Mouse (Mus musculus) liver, embryonic 12.5 days (tissue): ENCODE measurements around the gene Flot1. TPM values are rescaled to one million over a fixed set of nuclear protein-coding genes. Genes with fewer than 3 reads are reported as not detected.

Experiments used
- ATAC-seq: fragments of 200-750 bp; cut with Nextera tagmentation; 2 replicates; pipeline ENCODE4 v1.8.0; 2017; ENCODE audit warnings: moderate number of reproducible peaks, mild to moderate bottlenecking, moderate library complexity
- H3K27ac ChIP-seq: fragments of 300-500 bp; sonication (generic); 2 replicates; pipeline ENCODE4 v1.5.1; 2016; ENCODE audit warnings: mild to moderate bottlenecking
- H3K27me3 ChIP-seq: fragments of 300-500 bp; sonication (generic); replicated peaks from 2 replicates; pipeline ENCODE4 v1.6.1; 2016; ENCODE audit warnings: mild to moderate bottlenecking, moderate library complexity
- H3K36me3 ChIP-seq: fragments of 300-500 bp; sonication (generic); 2 replicates; pipeline ENCODE4 v1.6.1; 2016; ENCODE audit warnings: mild to moderate bottlenecking, moderate library complexity
- H3K4me1 ChIP-seq: fragments of 300-500 bp; sonication (generic); 2 replicates; pipeline ENCODE4 v1.6.1; 2016
- H3K4me2 ChIP-seq: fragments of 300-500 bp; sonication (generic); 2 replicates; pipeline ENCODE4 v1.6.1; 2016; ENCODE audit warnings: mild to moderate bottlenecking, moderate library complexity
- H3K4me3 ChIP-seq: fragments of 300-500 bp; sonication (generic); 2 replicates; pipeline ENCODE4 v1.5.1; 2016; ENCODE audit warnings: mild to moderate bottlenecking, moderate library complexity
- H3K9ac ChIP-seq: fragments of 300-500 bp; sonication (generic); 2 replicates; pipeline ENCODE4 v1.6.1; 2016; ENCODE audit warnings: mild to moderate bottlenecking, moderate library complexity
- H3K9me3 ChIP-seq: fragments of 300-500 bp; sonication (generic); replicated peaks from 2 replicates; pipeline ENCODE4 v1.6.1; 2016; ENCODE audit warnings: mild to moderate bottlenecking, moderate library complexity
- WGBS: fragments of 180-500 bp; shearing (Covaris S2); methylation state at CpG from one replicate; pipeline ENCODE4 v1.1.7; 2016; ENCODE audit not compliant: insufficient replicate concordance; 5-methylcytosine and 5-hydroxymethylcytosine counted together
- polyA plus RNA-seq: library from polyadenylated mRNA; unstranded; fragments of >200 nt; fragmentation: Nextera tagmentation; extraction: Ambion mirVana; gene quantifications from 2 replicates; pipeline ENCODE4 v1.2.1, GENCODE M21; 2016

Gene Flot1
- polyA plus RNA-seq: 38.0 and 43.1 TPM in 2 replicates

DNA sequence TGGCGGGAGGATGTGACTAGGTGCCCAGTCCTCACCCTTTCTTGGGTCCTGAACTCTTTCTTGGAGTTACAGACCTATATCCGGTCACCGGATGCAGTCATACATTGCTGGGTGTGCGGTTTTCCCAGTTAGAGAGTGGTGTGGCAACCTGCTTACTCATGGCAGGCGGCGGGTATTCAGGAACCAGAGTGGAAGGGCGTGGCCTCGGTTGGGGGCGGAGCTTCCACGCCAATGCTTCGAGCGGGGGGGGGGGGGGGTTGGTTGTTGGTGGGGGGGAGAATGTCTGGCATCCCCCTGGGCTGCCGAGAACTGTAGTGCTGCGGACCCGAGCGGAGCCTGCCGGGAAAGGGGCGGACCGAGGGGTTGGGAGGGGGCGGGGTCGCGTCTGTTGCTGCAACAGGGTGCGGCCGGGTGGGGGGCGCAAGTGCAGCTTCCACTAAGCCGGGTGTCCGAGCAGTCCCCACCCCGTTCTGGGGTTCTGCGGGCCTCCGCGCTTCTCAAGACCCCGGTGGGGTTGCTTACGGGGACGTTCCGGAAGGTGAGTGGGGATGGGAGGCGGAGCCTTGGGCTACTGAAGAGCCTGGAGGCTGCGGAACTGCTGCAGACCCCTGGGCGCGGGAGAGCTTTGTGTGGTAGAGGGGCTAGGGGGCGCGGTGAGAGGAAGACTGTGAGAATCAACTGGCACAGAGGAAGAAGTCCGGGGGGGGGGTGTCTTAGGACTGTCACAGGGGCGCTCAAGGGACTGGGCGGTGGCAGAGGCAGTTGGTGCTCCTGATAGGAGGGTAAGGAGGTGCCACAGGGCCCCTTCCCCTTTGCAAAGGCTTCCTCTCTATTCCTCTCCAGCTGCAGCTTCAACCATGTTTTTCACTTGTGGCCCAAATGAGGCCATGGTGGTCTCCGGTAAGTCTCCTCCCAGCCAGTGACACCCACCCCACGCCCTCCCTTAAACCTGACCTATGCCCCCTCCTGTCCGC is at the start of gene Flot1:
TSS of gene Flot1 (plus strand) at position 267 of the 974 bp plus-strand sequence.
- Histone ChIP-seq H3K36me3 (peaks cover 36% of the 10 kb centered on the region), H3K27ac (peak within 1 kb of the TSS; percentile 97), H3K9ac (peak within 1 kb of the TSS; percentile 85), H3K9me3 (no peaks in the 10 kb centered on the region), H3K4me3 (peak within 1 kb of the TSS; percentile 81), H3K4me1 (peaks cover 70% of the 10 kb centered on the region), H3K27me3 (no peaks in the 10 kb centered on the region), H3K4me2 (peak within 1 kb of the TSS; percentile 95)
- peak; percentile 79 for ATAC-seq
- WGBS: under 1% methylated on average over 40 of the region's 47 CpGs

DNA sequence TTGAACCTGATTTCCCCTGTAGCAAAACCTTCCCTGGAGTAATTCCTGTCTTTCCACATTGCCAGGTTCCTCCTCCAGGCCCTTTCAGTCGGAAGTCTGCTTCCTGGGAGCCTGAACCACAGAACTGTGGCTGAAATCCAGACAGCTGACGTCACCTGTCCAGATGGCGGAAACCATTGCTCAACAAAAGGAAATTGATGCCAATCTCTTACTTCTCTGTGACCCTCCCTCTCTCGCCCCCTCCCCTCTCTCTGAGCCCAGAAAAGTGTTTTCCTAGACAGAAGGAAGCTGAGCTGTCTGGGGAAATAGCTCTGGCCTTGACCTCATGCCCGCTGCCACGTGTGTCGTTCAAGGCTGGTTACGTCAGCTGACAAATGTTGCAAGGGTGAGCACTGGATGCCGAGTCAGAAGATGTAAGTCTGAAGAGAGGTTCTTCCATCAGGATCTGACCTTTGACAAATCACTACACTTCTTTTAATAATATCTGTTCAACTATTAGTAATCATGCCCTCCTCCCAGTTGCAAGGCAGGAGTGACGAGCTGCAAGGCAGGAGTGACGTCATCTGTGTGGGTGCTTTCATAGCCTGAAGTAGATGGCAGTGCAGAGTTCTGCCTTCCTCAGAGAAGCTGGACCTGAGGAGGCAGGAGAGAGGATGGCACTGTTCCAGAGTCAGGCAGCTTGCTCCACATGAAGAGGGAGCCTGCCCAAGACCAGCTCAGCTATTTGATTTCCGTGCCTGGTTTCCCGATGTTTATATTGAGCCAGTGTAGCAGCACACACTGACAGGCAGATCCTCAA is 46.0 kb upstream of the Flot1 start:
- no peak overlapping the region for H3K4me3 ChIP-seq
- peaks cover 32% of the 10 kb centered on the region for H3K4me1 ChIP-seq
- H3K27me3 ChIP-seq: no peaks in the 10 kb centered on the region; the same call in 1 of the 2 replicates
- 30% methylated on average over 13 of the region's 13 CpGs for WGBS
- no peaks in the 10 kb centered on the region for H3K36me3 ChIP-seq
- ATAC-seq: no peak
- H3K4me2 ChIP-seq: no peak overlapping the region
- H3K9ac ChIP-seq: no peak overlapping the region
- H3K27ac ChIP-seq: no peak overlapping the region
- no peaks in the 10 kb centered on the region for H3K9me3 ChIP-seq

- Histone ChIP-seq H3K4me3 (no peak overlapping the region), H3K9me3 (no peaks in the 10 kb centered on the region), H3K27me3 (no peaks in the 10 kb centered on the region), H3K9ac (no peak overlapping the region), H3K27ac (no peak overlapping the region), H3K4me1 (peaks cover 40% of the 10 kb centered on the region), H3K36me3 (no peaks in the 10 kb centered on the region), H3K4me2 (no peak overlapping the region)
- ATAC-seq: no peak
- 55% methylated on average over 6 of the region's 6 CpGs for WGBS
These were observed 44.1 kb upstream of the Flot1 start for GRCm38 (mm10) chr17:35778965-35779364.

- no peaks in the 10 kb centered on the region for H3K9me3 ChIP-seq
- H3K4me2 ChIP-seq: no peak overlapping the region
- H3K27ac ChIP-seq: no peak overlapping the region
- H3K4me3 ChIP-seq: no peak overlapping the region
- peaks cover 46% of the 10 kb centered on the region for H3K4me1 ChIP-seq
- H3K9ac ChIP-seq: no peak overlapping the region
- ATAC-seq: no peak
- WGBS: 45% methylated on average over 10 of the region's 10 CpGs
- H3K27me3 ChIP-seq: no peaks in the 10 kb centered on the region
- no peaks in the 10 kb centered on the region for H3K36me3 ChIP-seq
These were observed 43.4 kb upstream of the Flot1 start for GRCm38 (mm10) chr17:35779466-35780205.

- ATAC-seq: no peak
These were observed 42.7 kb upstream of the Flot1 start for GRCm38 (mm10) chr17:35780362-35780761.

GRCm38 (mm10) chr17:35782398-35782797 is 40.6 kb upstream of the Flot1 start:
- no peak overlapping the region for H3K9ac ChIP-seq
- 59% methylated on average over 2 of the region's 2 CpGs for WGBS
- H3K4me3 ChIP-seq: no peak overlapping the region
- H3K4me1 ChIP-seq: peaks cover 40% of the 10 kb centered on the region
- no peaks in the 10 kb centered on the region for H3K9me3 ChIP-seq
- ATAC-seq: no peak
- H3K27ac ChIP-seq: no peak overlapping the region
- no peaks in the 10 kb centered on the region for H3K36me3 ChIP-seq
- no peak overlapping the region for H3K4me2 ChIP-seq
- H3K27me3 ChIP-seq: no peaks in the 10 kb centered on the region

More at GRCm38 (mm10) chr17:35780362-35780761, 42.7 kb upstream of the Flot1 start:
- no peak overlapping the region for H3K4me3 ChIP-seq
- no peaks in the 10 kb centered on the region for H3K36me3 ChIP-seq
- no peaks in the 10 kb centered on the region for H3K9me3 ChIP-seq
- no peaks in the 10 kb centered on the region for H3K27me3 ChIP-seq
- no peak overlapping the region for H3K4me2 ChIP-seq
- no peak overlapping the region for H3K9ac ChIP-seq
- peaks cover 51% of the 10 kb centered on the region for H3K4me1 ChIP-seq
- H3K27ac ChIP-seq: no peak overlapping the region
- 26% methylated on average over 7 of the region's 7 CpGs for WGBS

GRCm38 (mm10) chr17:35782924-35783323 is 40.1 kb upstream of the Flot1 start:
- H3K27ac ChIP-seq: no peak overlapping the region
- H3K27me3 ChIP-seq: no peaks in the 10 kb centered on the region
- no peaks in the 10 kb centered on the region for H3K9me3 ChIP-seq
- H3K4me1 ChIP-seq: peaks cover 38% of the 10 kb centered on the region
- H3K36me3 ChIP-seq: no peaks in the 10 kb centered on the region
- ATAC-seq: no peak
- no peak overlapping the region for H3K4me3 ChIP-seq
- no peak overlapping the region for H3K9ac ChIP-seq
- WGBS: 83% methylated on average over 5 of the region's 5 CpGs
- no peak overlapping the region for H3K4me2 ChIP-seq

DNA sequence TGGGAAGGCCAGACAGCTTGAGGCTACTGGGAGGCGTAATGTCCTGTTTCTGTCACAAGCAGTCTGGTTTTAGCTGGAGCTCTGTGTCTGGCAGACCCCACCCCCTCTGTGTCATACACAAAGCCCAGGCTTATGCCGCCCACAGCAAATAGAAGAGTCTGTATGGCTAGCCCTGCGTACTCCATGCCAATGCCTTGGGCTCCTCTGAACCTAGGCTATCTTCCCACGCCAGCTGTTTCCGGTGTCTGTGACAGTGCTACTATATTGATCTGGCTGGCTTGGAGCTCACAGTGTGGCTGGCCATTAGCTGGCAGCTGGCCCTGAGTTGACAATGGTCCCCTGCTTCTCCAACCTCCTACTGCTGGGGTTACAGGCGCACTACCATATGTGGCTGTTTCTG is 39.1 kb upstream of the Flot1 start:
- Histone ChIP-seq H3K4me2 (no peak overlapping the region), H3K9me3 (no peaks in the 10 kb centered on the region), H3K9ac (peak overlapping the region; percentile 29; the same call in 1 of the 2 replicates), H3K27ac (peak overlapping the region; percentile 48; the same call in 1 of the 2 replicates), H3K4me3 (no peak overlapping the region), H3K4me1 (peaks cover 37% of the 10 kb centered on the region), H3K36me3 (no peaks in the 10 kb centered on the region), H3K27me3 (no peaks in the 10 kb centered on the region)
- ATAC-seq: peak; percentile 73
- 51% methylated on average over 6 of the region's 6 CpGs for WGBS

DNA sequence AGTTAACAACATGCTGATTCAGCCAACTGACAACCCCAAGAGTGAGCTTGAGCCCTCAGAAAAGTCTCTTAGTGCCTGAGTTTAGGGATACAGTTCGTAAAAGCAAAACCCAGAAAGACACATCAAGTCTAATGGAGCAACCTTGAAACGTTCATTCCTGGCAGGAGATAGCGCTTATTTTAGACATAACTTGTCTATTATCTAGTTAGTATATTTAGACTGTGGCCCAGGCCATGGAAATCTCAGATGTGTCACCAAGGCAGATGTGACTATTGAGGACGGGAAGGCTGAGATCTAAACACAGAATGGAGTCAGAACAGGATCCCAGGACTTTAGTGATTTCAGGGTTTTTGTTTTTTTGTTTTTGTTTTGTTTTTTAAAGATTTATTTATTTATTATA is 37.9 kb upstream of the Flot1 start:
- 52% methylated on average over 4 of the region's 4 CpGs for WGBS
- Histone ChIP-seq H3K36me3 (no peaks in the 10 kb centered on the region), H3K9me3 (no peaks in the 10 kb centered on the region), H3K4me1 (peaks cover 26% of the 10 kb centered on the region), H3K4me2 (no peak overlapping the region), H3K27me3 (no peaks in the 10 kb centered on the region), H3K9ac (no peak overlapping the region), H3K27ac (no peak overlapping the region), H3K4me3 (no peak overlapping the region)
- no peak for ATAC-seq

- H3K27me3 ChIP-seq: no peaks in the 10 kb centered on the region
- no peak overlapping the region for H3K4me2 ChIP-seq
- no peaks in the 10 kb centered on the region for H3K36me3 ChIP-seq
- H3K9ac ChIP-seq: no peak overlapping the region
- ATAC-seq: no peak
- H3K4me1 ChIP-seq: peaks cover 19% of the 10 kb centered on the region
- H3K9me3 ChIP-seq: no peaks in the 10 kb centered on the region
- H3K27ac ChIP-seq: no peak overlapping the region
- H3K4me3 ChIP-seq: no peak overlapping the region
These were observed 35.5 kb upstream of the Flot1 start for GRCm38 (mm10) chr17:35787493-35787892.

DNA sequence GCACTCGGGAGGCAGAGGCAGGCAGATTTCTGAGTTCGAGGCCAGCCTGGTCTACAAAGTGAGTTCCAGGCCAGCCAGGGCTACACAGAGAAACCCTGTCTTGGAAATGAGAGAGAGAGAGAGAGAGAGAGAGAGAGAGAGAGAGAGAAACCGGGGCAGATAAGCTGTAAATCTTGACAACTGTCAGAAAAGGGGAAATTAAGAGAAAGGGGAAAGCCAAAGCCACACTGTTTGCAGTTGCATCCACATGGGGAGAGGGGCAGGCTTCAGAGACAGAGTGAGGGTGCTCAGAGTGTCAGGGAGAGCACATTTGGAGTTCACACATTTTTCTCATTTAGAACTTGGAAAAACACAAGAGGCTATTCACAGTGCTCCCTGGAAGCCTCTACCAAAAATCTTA is 35.0 kb upstream of the Flot1 start:
- no peak for ATAC-seq
- 40% methylated on average over 3 of the region's 3 CpGs for whole genome bisulfite sequencing
- H3K4me2 ChIP-seq: no peak overlapping the region
- H3K9me3 ChIP-seq: no peaks in the 10 kb centered on the region
- H3K27me3 ChIP-seq: no peaks in the 10 kb centered on the region
- no peak overlapping the region for H3K9ac ChIP-seq
- H3K4me1 ChIP-seq: peaks cover 19% of the 10 kb centered on the region
- no peaks in the 10 kb centered on the region for H3K36me3 ChIP-seq
- H3K27ac ChIP-seq: no peak overlapping the region
- H3K4me3 ChIP-seq: no peak overlapping the region
